Mouse (Mus musculus) cerebellum, adult 18-20 months (tissue): ENCODE data around the gene Dhx9.
"Not testable (repeated sequence)": the region's sequence is repeated elsewhere in the genome, so short reads cannot be mapped to it uniquely, and the experiment has no call there.

Experiments used
- DNase-seq, 2 experiments: peaks; one replicate each; pipeline ENCODE4 v3.0.0; 2021

Dhx9 gene

DNA sequence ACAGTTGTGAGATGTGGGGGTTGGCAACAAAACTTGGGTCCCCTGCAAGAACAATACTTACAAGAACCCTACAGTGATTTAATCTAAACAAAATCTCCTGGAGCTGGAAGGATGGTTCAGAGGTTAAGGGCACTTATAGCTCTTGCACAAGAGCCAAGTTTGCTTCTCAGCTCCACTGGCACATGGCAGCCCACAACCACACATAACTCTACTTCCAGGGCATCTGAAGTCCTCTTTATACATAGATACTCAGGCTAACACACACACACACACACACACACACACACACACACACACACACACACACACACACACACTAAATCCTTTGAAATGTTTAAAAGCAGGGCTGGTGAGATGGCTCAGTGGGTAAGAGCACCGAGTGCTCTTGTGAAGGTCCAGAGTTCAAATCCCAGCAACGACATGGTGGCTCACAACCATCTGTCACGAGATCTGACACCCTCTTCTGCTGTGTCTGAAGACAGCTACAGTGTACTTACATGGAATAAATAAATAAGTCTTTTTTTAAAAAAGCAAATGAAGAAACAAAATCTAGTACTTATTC, 71.1 kb downstream of the Dhx9 start:
- not testable (repeated sequence) for DNase-seq

- DNase-seq, result not testable (repeated sequence)
Measured at GRCm38 (mm10) chr1:153415742-153416141, 71.7 kb downstream of the Dhx9 start.

DNA sequence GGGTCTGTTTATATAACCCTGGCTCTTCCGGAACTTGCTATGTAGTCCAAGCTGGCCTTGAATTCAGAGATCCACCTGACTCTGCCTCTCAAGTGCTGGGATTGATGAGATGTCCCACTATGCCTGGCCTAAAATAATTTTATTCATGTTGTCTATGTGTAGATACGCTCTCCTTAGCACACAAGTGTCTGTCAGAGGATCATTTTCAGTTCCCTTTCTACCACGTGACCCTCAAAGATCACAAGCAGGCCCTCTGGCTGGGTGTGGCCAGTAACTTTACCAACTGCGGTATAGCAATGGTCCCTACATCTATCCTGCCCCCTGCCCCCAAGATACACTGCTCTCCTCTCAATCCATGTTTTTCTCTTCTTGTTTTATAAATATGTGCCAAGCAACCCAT, 72.5 kb downstream of the Dhx9 start:
- no peak for DNase-seq

GRCm38 (mm10) chr1:153414114-153414723, 73.2 kb downstream of the Dhx9 start:
- peak; percentile 19 to 22 for DNase-seq

- not testable (repeated sequence) for DNase-seq
Measured at GRCm38 (mm10) chr1:153413397-153414020, 74.0 kb downstream of the Dhx9 start.

DNA sequence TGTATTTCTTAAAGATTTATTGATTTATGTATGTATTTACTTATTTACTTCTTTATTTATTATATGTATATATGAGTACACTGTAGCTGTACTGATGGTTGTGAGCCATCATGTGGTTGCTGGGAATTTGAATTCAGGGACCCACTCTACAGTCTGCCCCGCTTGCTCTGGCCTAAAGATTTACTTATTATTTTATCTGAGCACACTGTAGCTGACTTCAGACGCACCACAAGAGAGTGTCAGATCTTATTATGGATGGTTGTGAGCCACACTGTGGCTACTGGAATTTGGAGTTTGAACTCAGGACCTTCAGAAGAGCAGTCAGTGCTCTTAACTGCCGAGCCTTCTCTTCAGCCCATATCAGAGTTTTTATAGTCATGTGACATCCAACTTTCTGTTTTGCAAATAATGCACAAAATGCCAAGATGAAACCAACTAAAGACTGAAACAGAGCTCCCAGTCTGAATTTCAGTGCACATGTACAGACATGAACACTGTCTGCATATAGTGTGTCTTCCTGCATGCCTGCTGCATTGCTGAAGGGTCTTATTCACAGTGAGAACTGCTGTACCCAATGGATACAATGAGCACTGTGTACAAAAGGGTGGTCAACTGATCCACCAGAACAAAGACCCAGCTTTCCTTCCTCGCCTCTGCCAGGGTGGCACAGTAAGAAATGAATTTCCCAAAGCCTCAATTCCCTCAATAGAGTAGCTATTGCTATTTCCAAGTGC, 74.6 kb downstream of the Dhx9 start:
- DNase-seq, result not testable (repeated sequence)

- no peak for DNase-seq
Measured at GRCm38 (mm10) chr1:153411723-153412122, 75.7 kb downstream of the Dhx9 start.

DNA sequence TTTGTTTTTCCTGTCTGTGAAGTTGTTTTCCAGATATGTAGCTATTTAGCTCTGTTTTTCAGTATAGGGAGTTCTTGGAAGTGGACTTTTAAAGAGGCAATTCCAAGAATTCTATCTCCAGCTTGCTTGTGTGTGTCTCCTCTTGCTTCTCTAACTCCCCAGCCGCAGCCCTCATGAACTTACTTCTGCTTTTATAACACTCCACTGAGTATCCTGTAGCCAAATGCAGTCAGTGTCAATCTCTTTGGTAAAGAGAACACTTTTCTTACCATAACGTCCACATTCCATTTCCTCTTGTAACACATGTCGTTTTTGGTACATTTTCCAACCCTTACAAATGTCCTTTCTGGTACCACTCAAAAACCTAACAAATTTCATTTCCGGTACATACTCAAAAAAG, 76.5 kb downstream of the Dhx9 start:
- DNase-seq, result not testable (repeated sequence)

- DNase-seq, result not testable (repeated sequence)
Measured at GRCm38 (mm10) chr1:153408296-153408695, 79.2 kb downstream of the Dhx9 start.

DNA sequence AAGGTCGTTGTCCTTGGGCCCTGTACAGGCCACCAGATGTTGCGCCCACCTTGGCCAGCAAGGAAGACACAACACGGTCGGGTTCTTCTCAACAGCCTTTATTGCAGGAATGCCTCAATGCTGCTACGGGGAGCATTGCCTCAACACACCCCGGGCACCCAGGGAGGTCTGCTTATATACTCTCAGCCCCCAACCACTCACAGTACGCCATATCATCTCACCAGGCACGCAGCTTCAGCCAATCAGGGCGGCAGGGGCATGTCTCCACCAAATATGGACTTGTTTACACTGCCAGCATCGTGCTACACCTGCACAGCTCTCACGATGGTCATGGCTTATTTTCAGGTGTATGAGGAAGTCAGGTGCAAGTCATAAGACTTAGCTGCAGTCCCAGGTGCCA, 79.8 kb downstream of the Dhx9 start:
- not testable (repeated sequence) for DNase-seq
